Mouse (Mus musculus) heart, postnatal 0 days (tissue): ENCODE measurements around the gene Fam209. TPM values are rescaled to one million over a fixed set of nuclear protein-coding genes. Genes with fewer than 3 reads are reported as not detected.

ENCODE experiments used
- ATAC-seq: fragments of 200-750 bp; cut with Nextera tagmentation; 2 replicates; pipeline ENCODE4 v1.8.0; 2017; ENCODE audit warnings: low read depth, moderate number of reproducible peaks, moderate library complexity; ENCODE audit not compliant: insufficient read depth
- DNase-seq: peaks from one replicate; pipeline ENCODE4 v3.0.0-alpha.2; 2016; ENCODE audit warnings: low spot score
- H3K27ac ChIP-seq: fragments of 300-500 bp; sonication (generic); 2 replicates; pipeline ENCODE4 v1.5.1; 2014; ENCODE audit warnings: low read depth, mild to moderate bottlenecking
- H3K27me3 ChIP-seq: fragments of 300-500 bp; sonication (generic); 2 replicates; pipeline ENCODE4 v1.6.1; 2014; ENCODE audit warnings: low read length, mixed read lengths; ENCODE audit not compliant: control insufficient read depth, insufficient read depth
- H3K36me3 ChIP-seq: fragments of 300-500 bp; sonication (generic); replicated peaks from 2 replicates; pipeline ENCODE4 v1.6.1; 2014; ENCODE audit warnings: low read length, mixed read lengths; ENCODE audit not compliant: control insufficient read depth, insufficient read depth
- H3K4me1 ChIP-seq: fragments of 300-500 bp; sonication (generic); 2 replicates; pipeline ENCODE4 v1.6.1; 2014; ENCODE audit warnings: antibody characterized with exemption; ENCODE audit not compliant: control insufficient read depth, insufficient read depth
- H3K4me2 ChIP-seq: fragments of 300-500 bp; sonication (generic); 2 replicates; pipeline ENCODE4 v1.6.1; 2014; ENCODE audit warnings: low read depth, mild to moderate bottlenecking, low read length, moderate library complexity
- H3K4me3 ChIP-seq: fragments of 300-500 bp; sonication (generic); 2 replicates; pipeline ENCODE4 v1.5.1; 2014; ENCODE audit warnings: low read depth, low read length
- H3K9ac ChIP-seq: fragments of 300-500 bp; sonication (generic); replicated peaks from 2 replicates; pipeline ENCODE4 v1.6.1; 2014; ENCODE audit warnings: low read depth, low read length, mixed read lengths
- H3K9me3 ChIP-seq: fragments of 300-500 bp; sonication (generic); replicated peaks from 2 replicates; pipeline ENCODE4 v1.6.1; 2016; ENCODE audit warnings: low read length; ENCODE audit not compliant: control insufficient read depth
- CTCF ChIP-seq: IDR thresholded peaks from 2 replicates; pipeline ENCODE4 v1.5.1; 2016; ENCODE audit warnings: antibody characterized with exemption, control low read depth, low read depth
- EP300 ChIP-seq: IDR thresholded peaks from 2 replicates; pipeline ENCODE4 v1.6.1; 2016; ENCODE audit warnings: antibody characterized with exemption, low read depth
- WGBS: fragments of 180-500 bp; shearing (Covaris S2); extraction: QIAGEN DNeasy Blood & Tissue Kit; methylation state at CpG from one replicate; pipeline ENCODE4 v1.1.7; 2014; 5-methylcytosine and 5-hydroxymethylcytosine counted together
- polyA plus RNA-seq: library from polyadenylated mRNA; unstranded; fragments of >200 nt; fragmentation: Nextera tagmentation; extraction: Ambion mirVana; gene quantifications from 2 replicates; pipeline ENCODE4 v1.2.1, GENCODE M21; 2015
- total RNA-seq: library from RNA; depleted of rRNA; stranded (reverse); fragments of >200 nt; gene quantifications from 2 replicates; pipeline ENCODE4 v1.2.3, GENCODE M21; 2014; ENCODE audit warnings: low replicate concordance; rRNA removed

The Fam209 gene
- total and polyA plus RNA-seq, 2 experiments from 2014 or later = not detected

DNA sequence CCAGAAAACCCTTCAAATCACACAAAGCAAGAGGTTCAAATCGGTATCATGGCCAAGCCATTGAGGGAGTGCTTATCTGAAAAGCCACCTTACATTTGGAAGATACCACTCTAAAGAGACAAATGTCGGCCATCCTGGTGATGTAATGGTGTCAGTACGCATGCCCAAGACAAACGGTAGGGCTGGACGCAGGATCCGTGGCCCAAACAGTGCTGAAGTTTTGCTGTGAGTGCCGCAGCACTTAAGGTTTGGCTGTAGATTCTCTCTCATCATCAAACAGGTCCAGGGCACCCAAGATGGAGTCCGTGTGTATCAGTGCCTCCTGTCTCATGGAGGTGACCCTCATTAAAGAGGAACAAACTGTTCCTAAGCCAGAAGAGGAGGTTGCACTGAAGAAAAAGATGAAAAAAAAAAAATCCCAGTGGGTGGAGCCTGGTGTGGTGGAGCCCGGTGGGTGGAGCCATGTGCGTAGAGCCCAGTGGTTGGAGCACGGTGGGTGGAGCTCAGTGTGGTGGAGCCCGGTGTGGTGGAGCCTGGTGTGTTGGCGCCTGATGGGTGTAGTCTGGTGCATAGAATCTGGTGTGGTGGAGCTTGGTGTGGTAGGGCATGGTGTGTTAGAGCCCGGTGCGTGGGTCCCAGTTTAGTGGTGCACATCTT is 37.9 kb downstream of the Fam209 start:
- DNase-seq = no peak
- no peaks in the 10 kb centered on the region for H3K36me3 ChIP-seq
- H3K9me3 ChIP-seq = no peaks in the 10 kb centered on the region
- no peak overlapping the region for H3K27ac ChIP-seq
- H3K4me1 ChIP-seq = no peaks in the 10 kb centered on the region
- peaks cover 5% of the 10 kb centered on the region; the same call in 1 of the 2 replicates for H3K27me3 ChIP-seq
- no peak for ATAC-seq
- H3K4me3 ChIP-seq = no peak overlapping the region
- no peak overlapping the region for H3K9ac ChIP-seq
- 83% methylated on average over 15 of the region's 15 CpGs for WGBS
- TF ChIP-seq EP300 (no peak), CTCF (no peak)
- H3K4me2 ChIP-seq = no peak overlapping the region

DNA sequence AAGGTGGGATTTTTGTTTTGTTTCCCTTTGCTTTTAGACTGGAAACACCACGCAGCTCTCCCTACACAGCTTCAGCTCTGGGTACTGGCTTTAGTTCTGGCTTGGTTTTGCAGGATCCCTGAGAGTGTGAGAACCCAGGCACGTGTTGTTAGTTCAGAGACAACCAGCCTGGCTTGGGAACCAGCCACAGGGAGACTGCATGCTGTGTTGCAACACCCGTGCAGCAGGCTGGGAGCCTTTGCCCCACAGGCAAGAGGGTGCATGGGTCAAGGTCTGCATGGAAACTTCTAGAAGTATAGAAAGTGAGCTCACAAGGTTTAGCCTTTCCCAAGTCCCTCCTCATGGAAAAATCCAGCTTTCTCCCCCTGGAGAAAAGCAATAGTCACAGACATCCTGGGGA is 38.6 kb downstream of the Fam209 start:
- no peak for ATAC-seq
- Histone ChIP-seq H3K9ac (no peak overlapping the region), H3K27me3 (peaks cover 5% of the 10 kb centered on the region; the same call in 1 of the 2 replicates), H3K36me3 (no peaks in the 10 kb centered on the region), H3K4me2 (no peak overlapping the region), H3K4me3 (no peak overlapping the region), H3K27ac (no peak overlapping the region), H3K4me1 (no peaks in the 10 kb centered on the region), H3K9me3 (no peaks in the 10 kb centered on the region)
- DNase-seq = no peak
- no peak for TF ChIP-seq EP300
- TF ChIP-seq CTCF = no peak
- 37% methylated on average over 3 of the region's 3 CpGs for WGBS

DNA sequence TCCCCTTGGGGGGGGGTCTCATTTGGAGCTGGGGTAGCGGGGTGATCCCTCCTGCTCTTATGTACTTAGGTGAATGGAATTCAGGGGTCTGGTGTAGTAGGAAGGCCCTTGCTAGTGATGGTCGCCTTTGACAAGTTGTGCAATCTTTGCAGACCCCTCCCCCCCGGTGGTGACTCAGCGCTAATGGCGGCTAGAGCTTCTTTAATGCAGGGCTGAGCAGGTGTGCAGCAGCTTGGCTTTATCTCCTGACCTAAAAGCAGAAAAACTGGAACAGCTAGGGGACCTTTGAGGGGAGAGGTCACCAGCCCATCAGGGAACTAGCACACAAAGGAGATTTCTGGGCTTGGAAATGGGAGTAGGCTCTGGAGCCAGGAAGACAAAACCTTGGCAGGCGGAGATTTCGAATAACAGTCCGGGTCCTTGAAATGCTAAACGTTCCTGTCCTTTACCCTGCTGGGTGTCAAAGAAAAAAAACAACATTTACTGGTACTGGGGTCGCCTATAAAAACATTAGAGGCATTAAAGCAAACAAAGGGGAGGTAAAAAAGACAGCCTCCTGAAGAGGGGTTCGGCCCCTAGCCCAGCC is 44.2 kb downstream of the Fam209 start:
- ATAC-seq (no peak), DNase-seq (no peak)
- no peak overlapping the region for H3K27ac ChIP-seq
- H3K27me3 ChIP-seq = peaks cover 5% of the 10 kb centered on the region; the same call in 1 of the 2 replicates
- H3K9me3 ChIP-seq = no peaks in the 10 kb centered on the region
- no peaks in the 10 kb centered on the region for H3K36me3 ChIP-seq
- H3K4me3 ChIP-seq = no peak overlapping the region
- H3K4me2 ChIP-seq = no peak overlapping the region
- no peak for TF ChIP-seq CTCF
- TF ChIP-seq EP300 = no peak
- H3K9ac ChIP-seq = no peak overlapping the region
- 40% methylated on average over 11 of the region's 11 CpGs for WGBS
- H3K4me1 ChIP-seq = no peaks in the 10 kb centered on the region

DNA sequence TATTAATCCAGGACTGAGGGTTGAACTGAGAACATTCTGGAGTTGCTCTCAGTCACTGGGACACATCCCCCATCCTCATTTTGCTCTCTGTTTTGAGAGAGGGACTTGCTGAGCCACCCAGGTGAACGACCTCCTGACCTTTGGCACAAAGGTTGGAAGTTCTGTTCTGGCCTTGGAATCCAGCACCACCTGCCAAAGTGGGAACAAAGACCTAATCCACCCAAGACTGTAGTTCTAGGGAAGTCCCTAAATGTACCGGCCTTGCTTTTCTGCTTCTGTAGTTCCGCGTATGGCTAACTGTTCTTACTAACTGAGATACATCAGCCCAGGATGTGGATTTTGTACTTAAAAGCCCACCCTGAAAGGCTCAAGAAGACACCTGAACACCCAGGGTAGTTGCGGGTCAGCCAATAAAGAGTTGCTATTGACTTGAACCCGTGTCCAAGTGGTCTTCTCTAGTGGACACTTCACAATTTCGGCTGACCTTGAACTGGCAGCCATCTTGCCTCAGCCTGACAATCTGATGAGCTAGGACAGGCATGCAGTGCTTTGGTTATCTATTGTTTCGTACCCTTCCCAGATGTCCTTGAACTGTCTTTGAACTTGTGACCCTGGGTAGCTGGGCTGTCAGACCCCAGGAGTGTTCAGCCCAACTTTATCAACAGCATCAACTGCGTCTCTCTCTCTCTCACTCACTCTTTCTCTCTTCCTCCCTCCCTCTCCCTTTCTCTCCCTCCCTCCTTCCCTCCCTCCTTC is 48.5 kb downstream of the Fam209 start:
- no peak overlapping the region for H3K9ac ChIP-seq
- H3K9me3 ChIP-seq = no peaks in the 10 kb centered on the region
- ATAC-seq = no peak
- no peak overlapping the region for H3K4me3 ChIP-seq
- 78% methylated on average over 9 of the region's 9 CpGs for WGBS
- DNase-seq = no peak
- no peak overlapping the region for H3K4me2 ChIP-seq
- no peaks in the 10 kb centered on the region for H3K27me3 ChIP-seq
- no peak overlapping the region for H3K27ac ChIP-seq
- H3K4me1 ChIP-seq = no peaks in the 10 kb centered on the region
- no peak for TF ChIP-seq EP300
- no peak for TF ChIP-seq CTCF
- H3K36me3 ChIP-seq = no peaks in the 10 kb centered on the region

DNA sequence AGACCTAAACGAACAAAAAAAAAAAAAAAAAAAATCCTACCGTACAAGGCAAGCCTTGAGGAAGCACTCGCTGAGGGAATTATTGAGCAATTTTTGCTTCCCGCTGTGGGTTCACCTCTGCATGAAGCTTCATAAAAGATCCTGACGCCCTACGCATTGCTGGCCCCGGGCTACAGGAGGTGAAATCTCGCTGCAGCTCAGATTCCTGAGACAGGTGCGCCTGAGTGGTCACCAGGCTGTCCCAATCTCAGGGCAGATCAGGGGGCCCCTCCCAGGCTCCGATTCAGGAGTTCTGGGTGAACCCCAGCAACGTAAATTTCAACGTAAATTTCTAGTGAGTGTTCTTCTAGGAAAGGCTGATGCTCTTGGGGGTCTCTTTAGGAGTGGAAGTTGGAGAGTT is 50.2 kb downstream of the Fam209 start:
- no peak for TF ChIP-seq CTCF
- no peak for TF ChIP-seq EP300
- Histone ChIP-seq H3K9ac (no peak overlapping the region), H3K27me3 (no peaks in the 10 kb centered on the region), H3K27ac (no peak overlapping the region), H3K4me1 (no peaks in the 10 kb centered on the region), H3K9me3 (no peaks in the 10 kb centered on the region), H3K36me3 (no peaks in the 10 kb centered on the region), H3K4me2 (no peak overlapping the region), H3K4me3 (no peak overlapping the region)
- DNase-seq (no peak), ATAC-seq (no peak)
- WGBS = 91% methylated on average over 11 of the region's 12 CpGs

Other genes starting within 250 kb of the Fam209 start
- gene Mc3r, start 224.0 kb upstream of the Fam209 start, total RNA-seq = not detected in 2 replicates
- gene Mc3r, start 224.0 kb upstream of the Fam209 start, polyA plus RNA-seq = not detected in 2 replicates
- 3.3 and 6.6 TPM in 2 replicates for gene Fam210b, start 127.0 kb upstream of the Fam209 start, total RNA-seq
- 9.4 and 10.0 TPM in 2 replicates for gene Fam210b, start 127.0 kb upstream of the Fam209 start, polyA plus RNA-seq
- gene Aurka, start 102.0 kb upstream of the Fam209 start, total RNA-seq = 36.6 and 54.8 TPM in 2 replicates
- gene Aurka, start 102.0 kb upstream of the Fam209 start, polyA plus RNA-seq = 23.9 and 25.5 TPM in 2 replicates
- gene Cstf1, start 101.8 kb upstream of the Fam209 start, total RNA-seq = 24.0 and 39.0 TPM in 2 replicates
- gene Cstf1, start 101.8 kb upstream of the Fam209 start, polyA plus RNA-seq = 18.9 and 20.3 TPM in 2 replicates
- 0.19 and 1.1 TPM in 2 replicates for gene Cass4, start 78.7 kb upstream of the Fam209 start, total RNA-seq
- gene Cass4, start 78.7 kb upstream of the Fam209 start, polyA plus RNA-seq = 0.16 and 0.20 TPM in 2 replicates
- gene Rtf2, start 32.0 kb upstream of the Fam209 start, total RNA-seq = 34.0 and 49.7 TPM in 2 replicates
- gene Rtf2, start 32.0 kb upstream of the Fam209 start, polyA plus RNA-seq = 45.1 and 45.9 TPM in 2 replicates
- not detected in 2 replicates for gene Gcnt7, start 13.9 kb upstream of the Fam209 start, total RNA-seq
- gene Gcnt7, start 13.9 kb upstream of the Fam209 start, polyA plus RNA-seq = 0.25 and 0.40 TPM in 2 replicates
- gene Tfap2c, start 77.1 kb downstream of the Fam209 start, total RNA-seq = not detected in 2 replicates
- gene Tfap2c, start 77.1 kb downstream of the Fam209 start, polyA plus RNA-seq = not detected in 2 replicates